Mouse (Mus musculus) forebrain, embryonic 12.5 days (tissue): ENCODE data around the gene Herc3. TPM values are rescaled to one million over a fixed set of nuclear protein-coding genes. Genes with fewer than 3 reads are reported as not detected.

Experiments
- ATAC-seq: fragments of 200-750 bp; cut with Nextera tagmentation; 2 replicates; pipeline ENCODE4 v1.8.0; 2017; ENCODE audit warnings: moderate TSS enrichment; ENCODE audit not compliant: low FRiP score
- H3K27ac ChIP-seq: fragments of 300-500 bp; sonication (generic); 2 replicates; pipeline ENCODE4 v1.5.1; 2016; ENCODE audit warnings: mild to moderate bottlenecking
- H3K27me3 ChIP-seq: fragments of 300-500 bp; sonication (generic); 2 replicates; pipeline ENCODE4 v1.6.1; 2016; ENCODE audit warnings: mild to moderate bottlenecking
- H3K36me3 ChIP-seq: fragments of 300-500 bp; sonication (generic); replicated peaks from 2 replicates; pipeline ENCODE4 v1.6.1; 2016; ENCODE audit warnings: mild to moderate bottlenecking
- H3K4me1 ChIP-seq: fragments of 300-500 bp; sonication (generic); 2 replicates; pipeline ENCODE4 v1.6.1; 2016
- H3K4me2 ChIP-seq: fragments of 300-500 bp; sonication (generic); 2 replicates; pipeline ENCODE4 v1.6.1; 2016; ENCODE audit warnings: mild to moderate bottlenecking, moderate library complexity
- H3K4me3 ChIP-seq: fragments of 300-500 bp; sonication (generic); replicated peaks from 2 replicates; pipeline ENCODE4 v1.5.1; 2016; ENCODE audit warnings: mild to moderate bottlenecking
- H3K9ac ChIP-seq: fragments of 300-500 bp; sonication (generic); 2 replicates; pipeline ENCODE4 v1.6.1; 2016; ENCODE audit warnings: mild to moderate bottlenecking
- H3K9me3 ChIP-seq: fragments of 300-500 bp; sonication (generic); 2 replicates; pipeline ENCODE4 v1.6.1; 2016
- WGBS: fragments of 180-500 bp; shearing (Covaris S2); methylation state at CpG from one replicate; pipeline ENCODE4 v1.1.7; 2016; 5-methylcytosine and 5-hydroxymethylcytosine counted together
- polyA plus RNA-seq: library from polyadenylated mRNA; unstranded; fragments of >200 nt; fragmentation: Nextera tagmentation; extraction: Ambion mirVana; gene quantifications from 2 replicates; pipeline ENCODE4 v1.2.1, GENCODE M21; 2016

Gene Herc3
- polyA plus RNA-seq, 1 experiment from 2014 or later, result 15.8 TPM

- Histone ChIP-seq H3K4me3 (no peak overlapping the region), H3K4me1 (peaks cover 7% of the 10 kb centered on the region; the same call in 1 of the 2 replicates), H3K27me3 (no peaks in the 10 kb centered on the region), H3K9me3 (no peaks in the 10 kb centered on the region), H3K4me2 (no peak overlapping the region), H3K27ac (no peak overlapping the region), H3K9ac (no peak overlapping the region), H3K36me3 (no peaks in the 10 kb centered on the region)
- no peak for ATAC-seq
- WGBS, result 96% methylated on average over 2 of the region's 2 CpGs
These were observed 129.3 kb downstream of the Herc3 start for GRCm38 (mm10) chr6:58960523-58960922.

- Histone ChIP-seq H3K27me3 (no peaks in the 10 kb centered on the region), H3K4me1 (peaks cover 10% of the 10 kb centered on the region; the same call in 1 of the 2 replicates), H3K36me3 (no peaks in the 10 kb centered on the region), H3K4me3 (no peak overlapping the region), H3K27ac (no peak overlapping the region), H3K9ac (no peak overlapping the region), H3K9me3 (no peaks in the 10 kb centered on the region), H3K4me2 (no peak overlapping the region)
- ATAC-seq, result no peak
- WGBS, result 77% methylated on average over 5 of the region's 5 CpGs
These were observed 131.4 kb downstream of the Herc3 start for GRCm38 (mm10) chr6:58962691-58963090.

GRCm38 (mm10) chr6:58964091-58964490 is 132.8 kb downstream of the Herc3 start:
- Histone ChIP-seq H3K9me3 (no peaks in the 10 kb centered on the region), H3K36me3 (no peaks in the 10 kb centered on the region), H3K27ac (no peak overlapping the region), H3K4me2 (no peak overlapping the region), H3K4me1 (peaks cover 10% of the 10 kb centered on the region; the same call in 1 of the 2 replicates), H3K4me3 (no peak overlapping the region), H3K9ac (no peak overlapping the region), H3K27me3 (no peaks in the 10 kb centered on the region)
- no peak for ATAC-seq
- 91% methylated on average over 2 of the region's 2 CpGs for WGBS

GRCm38 (mm10) chr6:58964565-58964964 is 133.3 kb downstream of the Herc3 start:
- Histone ChIP-seq H3K9me3 (no peaks in the 10 kb centered on the region), H3K27me3 (no peaks in the 10 kb centered on the region), H3K9ac (no peak overlapping the region), H3K36me3 (no peaks in the 10 kb centered on the region), H3K4me2 (no peak overlapping the region), H3K27ac (no peak overlapping the region), H3K4me3 (no peak overlapping the region), H3K4me1 (peaks cover 10% of the 10 kb centered on the region; the same call in 1 of the 2 replicates)
- ATAC-seq, result no peak

- H3K36me3 ChIP-seq, result no peaks in the 10 kb centered on the region
- no peak overlapping the region for H3K4me3 ChIP-seq
- no peaks in the 10 kb centered on the region for H3K9me3 ChIP-seq
- H3K27me3 ChIP-seq, result no peaks in the 10 kb centered on the region
- H3K4me1 ChIP-seq, result peaks cover 10% of the 10 kb centered on the region; the same call in 1 of the 2 replicates
- 50% methylated on average over 12 of the region's 12 CpGs for WGBS
- no peak for ATAC-seq
- no peak overlapping the region for H3K4me2 ChIP-seq
- H3K27ac ChIP-seq, result no peak overlapping the region
- no peak overlapping the region for H3K9ac ChIP-seq
These were observed 134.0 kb downstream of the Herc3 start for GRCm38 (mm10) chr6:58965071-58965831.

GRCm38 (mm10) chr6:58968272-58968671 is 137.0 kb downstream of the Herc3 start:
- no peak for ATAC-seq
- H3K27me3 ChIP-seq, result no peaks in the 10 kb centered on the region
- H3K4me2 ChIP-seq, result no peak overlapping the region
- no peaks in the 10 kb centered on the region for H3K9me3 ChIP-seq
- H3K4me1 ChIP-seq, result peaks cover 10% of the 10 kb centered on the region; the same call in 1 of the 2 replicates
- 85% methylated on average over 3 of the region's 3 CpGs for WGBS
- no peaks in the 10 kb centered on the region for H3K36me3 ChIP-seq
- no peak overlapping the region for H3K9ac ChIP-seq
- no peak overlapping the region for H3K4me3 ChIP-seq
- no peak overlapping the region for H3K27ac ChIP-seq

Other genes with a start within 250 kb of the Herc3 start
- 29.5 and 34.3 TPM in 2 replicates for gene Abcg2, start 246.9 kb upstream of the Herc3 start, polyA plus RNA-seq
- 42.1 and 44.8 TPM in 2 replicates for gene Nap1l5, start 75.6 kb downstream of the Herc3 start, polyA plus RNA-seq
- 3.9 and 4.9 TPM in 2 replicates for gene Fam13a, start 193.1 kb downstream of the Herc3 start, polyA plus RNA-seq